Mouse (Mus musculus) thymus, postnatal 4 days (tissue): ENCODE data around the gene Dscaml1.

Source experiments
- DNase-seq: peaks from one replicate; pipeline ENCODE4 v3.0.0; 2021

Gene Dscaml1

DNA sequence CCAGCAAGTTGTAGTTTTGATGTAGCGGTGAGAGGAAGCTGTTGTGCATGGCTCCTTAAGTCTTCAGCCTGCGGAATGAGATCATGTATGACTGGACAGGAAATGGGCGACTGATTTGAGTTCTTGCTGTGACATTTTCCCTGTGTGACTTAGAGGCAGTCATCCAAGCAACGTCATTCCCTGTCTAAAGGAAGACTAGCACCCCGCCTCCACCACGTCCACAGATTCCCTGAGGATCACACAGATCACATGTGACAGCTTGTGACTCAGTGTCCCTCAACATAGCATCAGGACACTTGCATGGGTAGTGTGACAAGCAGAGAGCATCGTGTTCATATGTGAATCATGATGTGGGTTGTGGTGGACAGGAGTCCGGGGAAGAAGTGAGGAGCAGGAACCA is 147.6 kb downstream of the Dscaml1 start:
- no peak for DNase-seq

DNA sequence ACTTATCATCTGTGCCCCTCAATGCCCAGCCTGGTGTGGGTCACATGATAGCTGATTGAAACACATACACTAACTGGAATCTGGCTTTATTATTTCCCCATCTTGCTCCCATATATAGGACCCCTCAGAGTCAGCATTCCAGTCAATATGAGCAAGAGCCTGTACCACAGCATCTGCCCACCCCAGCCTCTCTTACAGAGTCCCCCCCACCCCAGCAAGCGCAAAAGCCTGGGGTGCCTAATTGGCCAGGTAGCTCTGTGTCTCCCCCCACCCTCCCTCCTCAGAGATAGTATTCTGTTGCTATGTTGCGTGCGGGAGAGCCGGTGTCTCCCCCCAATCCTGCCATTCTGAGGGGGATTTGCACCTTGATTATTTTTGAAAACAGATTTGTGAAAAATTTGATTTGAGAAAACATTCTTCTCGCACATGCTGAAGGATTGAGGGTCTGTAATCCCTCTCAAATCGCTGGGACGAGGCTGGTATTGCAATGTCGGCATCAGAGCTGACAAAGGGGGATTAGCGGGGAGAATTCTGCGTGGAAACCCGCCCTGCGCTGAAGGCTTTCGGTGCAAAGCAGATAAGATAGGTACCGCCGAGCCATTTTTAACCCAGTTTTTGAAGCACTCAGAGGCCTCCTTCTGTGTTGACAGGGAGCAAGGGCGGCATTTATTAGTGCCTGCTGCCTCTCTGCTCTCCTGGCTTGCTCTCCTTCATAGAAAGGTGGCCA is 153.8 kb downstream of the Dscaml1 start:
- DNase-seq = no peak

DNA sequence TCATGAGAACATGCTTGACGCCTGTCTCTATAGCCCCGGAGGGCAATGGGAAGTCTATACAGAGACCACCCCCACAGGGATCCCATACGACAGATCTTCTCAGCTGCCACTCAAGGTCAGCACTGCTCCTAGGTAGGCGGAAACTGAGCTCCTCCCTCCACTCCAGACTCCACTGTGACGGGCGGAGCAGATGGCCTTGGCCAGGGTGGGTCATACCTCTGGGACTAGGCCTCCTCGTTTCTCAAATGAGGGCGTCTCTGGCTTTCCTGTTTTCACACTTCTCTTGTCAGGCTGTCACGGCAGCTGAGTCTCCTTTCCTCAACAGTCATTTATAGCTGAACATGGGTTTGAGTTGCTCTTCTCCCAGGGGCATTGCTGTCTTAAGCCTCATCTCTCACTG is 160.0 kb downstream of the Dscaml1 start:
- DNase-seq = no peak

- no peak for DNase-seq
Observed at GRCm38 (mm10) chr9:45587704-45588103, 161.3 kb downstream of the Dscaml1 start.

DNA sequence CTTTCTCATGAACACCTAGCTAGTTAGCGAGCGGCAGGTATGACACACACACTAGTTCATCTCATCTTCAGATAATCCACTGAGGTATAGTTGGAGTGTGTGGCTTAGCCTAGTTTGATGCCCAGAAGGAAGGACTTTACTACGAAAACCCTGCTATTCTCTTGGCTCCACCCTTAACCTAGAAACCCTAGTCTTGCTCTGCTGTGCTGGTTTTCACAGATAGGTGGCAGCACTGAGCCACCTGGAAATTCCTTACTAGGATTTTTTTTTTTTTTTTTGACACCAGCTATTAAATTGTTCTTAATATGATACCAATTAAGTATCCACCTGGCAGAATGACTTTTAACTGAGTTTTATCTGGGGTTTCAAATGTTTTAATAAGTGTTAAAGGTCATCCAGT is 163.4 kb downstream of the Dscaml1 start:
- peak; percentile 59 for DNase-seq

DNA sequence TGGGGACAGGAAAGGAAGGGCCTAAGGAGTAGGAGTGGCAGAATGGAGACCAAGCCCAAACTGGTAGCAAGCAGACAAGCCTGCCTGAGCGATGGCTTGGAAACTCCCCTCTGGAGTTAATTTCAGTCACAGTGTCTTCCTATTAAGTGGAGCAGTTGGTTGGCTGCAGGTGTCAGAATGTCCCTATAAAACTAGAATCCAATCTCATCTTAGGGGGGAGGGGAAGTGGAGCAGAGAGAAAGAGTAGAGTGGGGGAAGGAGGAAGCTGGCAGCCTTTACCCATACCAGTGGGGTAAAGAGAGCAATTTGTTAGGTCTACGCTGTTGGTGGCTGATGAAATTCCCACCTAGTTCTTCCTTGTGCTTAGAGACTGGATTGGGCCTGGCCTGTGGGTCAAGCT is 164.6 kb downstream of the Dscaml1 start:
- no peak for DNase-seq

DNA sequence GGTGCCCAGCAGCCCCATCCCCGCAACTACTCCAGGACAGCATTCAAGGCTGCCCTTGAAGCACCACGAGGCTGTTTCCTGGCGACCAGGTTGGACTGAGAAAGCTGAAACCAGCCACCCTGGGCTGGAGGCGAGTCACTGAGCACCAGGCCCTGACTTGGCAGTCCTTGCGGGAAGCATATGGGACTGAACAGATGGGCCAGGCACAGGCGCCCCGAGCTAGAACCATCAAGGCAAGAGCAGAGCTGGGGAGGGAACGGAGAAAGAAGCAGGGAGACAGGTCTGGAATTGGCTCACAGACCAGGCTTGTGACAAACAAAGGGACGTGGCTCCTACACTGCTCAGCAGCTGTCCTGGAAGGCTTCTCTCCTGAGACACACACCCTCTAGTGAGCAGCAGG is 165.9 kb downstream of the Dscaml1 start:
- DNase-seq = no peak

GRCm38 (mm10) chr9:45598117-45598516 is 171.7 kb downstream of the Dscaml1 start:
- no peak for DNase-seq

DNA sequence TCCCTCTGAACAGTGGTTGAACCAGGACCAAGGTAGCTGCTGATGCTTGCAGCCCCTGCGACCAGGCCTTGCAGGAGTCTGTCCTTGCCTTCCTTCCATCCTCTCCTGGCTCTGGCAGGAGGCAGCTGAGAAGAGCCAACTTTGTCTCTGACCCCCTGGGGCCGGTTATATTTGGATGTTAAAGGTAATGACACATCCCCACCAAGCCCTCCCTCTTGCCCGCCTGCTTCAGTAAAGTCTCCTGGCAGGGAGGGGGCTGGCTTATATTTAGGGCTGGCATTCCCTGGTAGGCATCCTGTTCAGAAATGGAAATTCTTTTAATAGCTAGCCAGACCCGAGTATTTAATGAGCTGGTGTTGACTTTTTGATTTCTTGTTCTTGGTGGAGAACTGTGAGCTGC is 172.9 kb downstream of the Dscaml1 start:
- DNase-seq = no peak

DNA sequence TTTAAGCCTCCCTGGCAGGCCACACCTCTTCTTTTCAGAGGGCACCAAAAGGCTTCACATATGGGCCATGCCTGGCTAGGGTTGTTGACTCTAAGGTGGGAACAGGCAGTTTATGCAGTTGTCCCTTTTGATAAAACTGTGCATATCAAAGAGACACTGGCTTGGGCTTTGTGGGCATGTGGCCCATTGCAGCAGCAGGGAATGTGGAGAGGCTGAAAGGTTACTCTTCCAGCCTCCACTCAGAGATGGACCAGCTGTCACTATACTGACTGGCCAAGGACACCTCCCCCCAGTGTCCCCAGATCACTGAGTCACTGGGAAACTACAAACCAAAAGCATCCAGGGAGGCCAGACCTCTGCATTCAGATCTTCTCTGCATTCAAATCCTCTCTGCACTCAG is 180.9 kb downstream of the Dscaml1 start:
- DNase-seq = no peak

GRCm38 (mm10) chr9:45608097-45609031 is 181.9 kb downstream of the Dscaml1 start:
- no peak for DNase-seq

- no peak for DNase-seq
Observed at GRCm38 (mm10) chr9:45610336-45611060, 184.1 kb downstream of the Dscaml1 start.

- DNase-seq = no peak
Observed at GRCm38 (mm10) chr9:45614616-45615015, 188.2 kb downstream of the Dscaml1 start.

- DNase-seq = no peak
Observed at GRCm38 (mm10) chr9:45617889-45618288, 191.5 kb downstream of the Dscaml1 start.

DNA sequence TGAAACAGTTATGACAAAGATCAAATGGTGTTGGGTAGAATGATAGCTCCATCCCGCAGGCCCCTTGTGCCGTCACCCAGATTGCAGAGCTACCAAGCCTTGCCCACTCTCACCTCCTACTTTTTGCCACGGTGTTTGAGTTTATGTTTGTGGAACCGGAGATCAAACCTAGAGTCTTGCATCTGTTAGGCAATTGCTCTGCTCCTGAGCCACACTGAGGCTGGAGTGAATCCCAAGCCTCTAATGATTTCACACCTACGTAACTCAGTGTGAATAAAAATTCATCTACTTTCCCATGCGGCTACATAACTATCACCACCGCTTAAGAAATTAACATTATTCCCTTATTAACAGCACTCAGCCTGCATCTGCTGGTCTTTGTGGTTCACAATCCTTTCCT is 192.0 kb downstream of the Dscaml1 start:
- no peak for DNase-seq

DNA sequence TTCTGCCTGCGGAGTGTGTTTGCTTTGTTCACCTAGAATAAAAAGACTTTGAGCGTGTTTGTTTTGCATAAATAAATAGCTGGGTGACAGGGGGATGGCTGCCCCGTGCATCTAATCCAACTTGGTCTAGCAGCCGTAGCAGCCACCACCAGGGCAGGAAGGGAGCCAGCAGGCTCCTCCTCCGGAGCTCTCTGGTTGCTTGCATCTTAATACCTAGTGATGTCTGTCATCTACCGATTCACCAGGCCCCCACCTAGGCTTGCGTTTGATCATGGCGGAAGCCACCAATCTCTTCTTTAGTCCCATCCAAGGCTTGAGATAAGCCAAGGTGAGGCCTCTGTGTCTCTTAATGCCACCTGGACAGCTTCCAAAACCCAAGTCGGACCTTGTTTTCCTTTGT is 193.6 kb downstream of the Dscaml1 start:
- no peak for DNase-seq

GRCm38 (mm10) chr9:45620920-45621319 is 194.5 kb downstream of the Dscaml1 start:
- no peak for DNase-seq

DNA sequence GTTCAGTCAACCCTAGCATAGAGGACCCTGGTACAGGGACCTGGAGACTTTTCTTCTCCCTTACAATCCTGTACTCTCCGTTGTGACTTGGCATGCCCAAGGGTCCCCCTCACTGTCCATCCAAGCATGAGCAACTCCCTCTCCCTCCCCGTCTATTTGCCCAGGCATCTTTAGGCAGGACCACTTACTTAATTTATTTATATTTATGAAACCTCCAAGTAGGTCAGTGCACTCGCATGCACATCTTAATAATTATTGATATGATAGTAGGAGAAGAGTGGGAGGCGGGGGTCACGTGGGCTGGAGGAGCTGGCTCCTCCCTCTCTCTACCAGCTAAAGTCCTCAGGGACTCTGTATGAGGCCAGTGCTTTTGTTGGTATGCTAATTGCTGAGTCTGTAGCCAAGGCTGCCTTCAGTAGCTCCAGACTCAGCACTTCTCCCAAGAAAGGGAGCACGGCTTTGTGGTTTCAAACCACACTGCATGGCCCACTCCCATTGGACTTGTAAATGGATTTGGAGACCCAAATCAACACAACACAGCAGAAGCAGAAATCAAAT is 199.5 kb downstream of the Dscaml1 start:
- DNase-seq = no peak

- DNase-seq = no peak
Observed at GRCm38 (mm10) chr9:45632520-45632919, 206.1 kb downstream of the Dscaml1 start.

GRCm38 (mm10) chr9:45633036-45633435 is 206.6 kb downstream of the Dscaml1 start:
- no peak for DNase-seq

GRCm38 (mm10) chr9:45634978-45635377 is 208.6 kb downstream of the Dscaml1 start:
- DNase-seq = no peak

- no peak for DNase-seq
Observed at GRCm38 (mm10) chr9:45637346-45637745, 210.9 kb downstream of the Dscaml1 start.
